ENCODE assay signal across 13 mouse cellular contexts in genomic region chr16:55939703-55940102, GRCm38 (mm10). TPM values are rescaled to one million over a fixed set of nuclear protein-coding genes. Genes with fewer than 3 reads are reported as not detected.
A peak's percentile ranks its signal among the peaks of the same experiment; 100 is the strongest.
DNase-seq lines count a peak whose midpoint lies in the region; ATAC-seq and TF ChIP-seq lines count a peak whose summit lies in the region.
"Had no signal": no experiment of that assay in that cellular context is flagged by ENCODE, and none has a peak within 500 bp of the region (broad histone marks: within the 10 kb centered on the region; RNA-seq: fewer than 3 reads in every experiment).

No protein-coding gene starts in this region.

- no peak overlapping the region for H3K9ac ChIP-seq in liver, embryonic 13.5 days
- no peak overlapping the region for H3K9ac ChIP-seq in stomach, postnatal 0 days (ENCODE audit: low read length)
- H3K9ac ChIP-seq: heart, embryonic 15.5 days; hindbrain, embryonic 15.5 days had no signal

- H3K27ac ChIP-seq in liver, embryonic 13.5 days, result no peak overlapping the region
- H3K27ac ChIP-seq in stomach, postnatal 0 days (replicated peaks), result no peak overlapping the region
- H3K27ac ChIP-seq: heart, embryonic 15.5 days; hindbrain, embryonic 15.5 days had no signal

- H3K27me3 ChIP-seq in liver, embryonic 13.5 days, result no peaks in the 10 kb centered on the region
- H3K27me3 ChIP-seq in stomach, postnatal 0 days (ENCODE audit: control insufficient read depth, insufficient read depth, low read length), result no peaks in the 10 kb centered on the region
- H3K27me3 ChIP-seq: heart, embryonic 15.5 days; hindbrain, embryonic 15.5 days had no signal

- intact Hi-C loops in left cerebral cortex, postnatal 4 days (cut with DNase I), result no loop called here

- ATAC-seq in liver, embryonic 13.5 days (ENCODE audit: low read depth), result peak; percentile 56; the same call in 1 of the 2 replicates
- peak; percentile 35; the same call in 1 of the 2 replicates for ATAC-seq in stomach, postnatal 0 days (ENCODE audit: low FRiP score, low TSS enrichment)

- no peaks in the 10 kb centered on the region for H3K9me3 ChIP-seq in liver, embryonic 13.5 days (replicated peaks)
- H3K9me3 ChIP-seq in stomach, postnatal 0 days (ENCODE audit: control insufficient read depth, low read length), result no peaks in the 10 kb centered on the region
- H3K9me3 ChIP-seq: heart, embryonic 15.5 days; hindbrain, embryonic 15.5 days had no signal

- H3K4me3 ChIP-seq in liver, embryonic 13.5 days (replicated peaks), result no peak overlapping the region
- H3K4me3 ChIP-seq in stomach, postnatal 0 days (ENCODE audit: low read depth, low read length), result no peak overlapping the region
- H3K4me3 ChIP-seq: heart, embryonic 15.5 days; hindbrain, embryonic 15.5 days had no signal

- no peak for TF ChIP-seq EP300 in stomach, postnatal 0 days (optimal IDR thresholded peaks at IDR 0.05)

- no peak overlapping the region for H3K4me2 ChIP-seq in liver, embryonic 13.5 days
- H3K4me2 ChIP-seq in stomach, postnatal 0 days (replicated peaks; ENCODE audit: low read depth), result no peak overlapping the region
- H3K4me2 ChIP-seq: heart, embryonic 15.5 days; hindbrain, embryonic 15.5 days had no signal

- no peaks in the 10 kb centered on the region for H3K36me3 ChIP-seq in liver, embryonic 13.5 days
- no peaks in the 10 kb centered on the region for H3K36me3 ChIP-seq in stomach, postnatal 0 days (ENCODE audit: control insufficient read depth, insufficient read depth, low read length)
- H3K36me3 ChIP-seq: heart, embryonic 15.5 days; hindbrain, embryonic 15.5 days had no signal

- H3K4me1 ChIP-seq in liver, embryonic 13.5 days (replicated peaks), result no peaks in the 10 kb centered on the region
- no peaks in the 10 kb centered on the region for H3K4me1 ChIP-seq in stomach, postnatal 0 days (replicated peaks; ENCODE audit: control insufficient read depth, insufficient read depth)
- H3K4me1 ChIP-seq: heart, embryonic 15.5 days; hindbrain, embryonic 15.5 days had no signal

- TF ChIP-seq CTCF in stomach, postnatal 0 days (IDR thresholded peaks at IDR 0.05; ENCODE audit: low read depth), result no peak

- 75% methylated on average over 6 of the region's 6 CpGs for WGBS in liver, embryonic 13.5 days (ENCODE audit: insufficient replicate concordance)
- 77% methylated on average over 6 of the region's 6 CpGs for WGBS in stomach, postnatal 0 days

- DNase-seq in liver, embryonic 13.5 days, result no peak
- no peak for DNase-seq in liver
- DNase-seq in kidney, postnatal 10 days, result peak; percentile 20
- no peak for DNase-seq in stomach, postnatal 0 days (ENCODE audit: low spot score)
- no peak for DNase-seq in frontal cortex, postnatal 25 days (ENCODE audit: low spot score in 2 of 2)
- DNase-seq in gastrocnemius, postnatal 10 days, result no peak
- DNase-seq in left cerebral cortex, postnatal 4 days, result no peak
- DNase-seq: adrenal gland, postnatal 14 days; cerebellum, postnatal 25 days; lung, adult 2 months; retina, postnatal 1 day had no signal

RNA-seq across cellular contexts. Expression of gene Cep97, which starts 5.0 kb away (rescaled TPM):
- polyA plus RNA-seq in liver, embryonic 13.5 days (2015; fragmentation: Nextera tagmentation; extraction: Ambion mirVana), result 5.7 and 6.5 TPM in 2 replicates
- polyA plus RNA-seq in stomach, postnatal 0 days (2015; fragmentation: Nextera tagmentation; extraction: Ambion mirVana), result 1.9 and 2.6 TPM in 2 replicates
- 1 to 10 TPM; 3.2 to 5.5 TPM for total RNA-seq in gastrocnemius, postnatal 10 days (2021)
- total RNA-seq in left cerebral cortex, postnatal 4 days (2021), result 10 to 100 TPM in 1 of 2 experiments, 1 to 10 TPM in 1; 8.9 to 11.2 TPM

RNA-seq across cellular contexts. Expression of gene Rpl24, which starts 26.4 kb away (rescaled TPM):
- polyA plus RNA-seq in liver, embryonic 13.5 days (2015; fragmentation: Nextera tagmentation; extraction: Ambion mirVana), result 547 and 605 TPM in 2 replicates
- 760 and 770 TPM in 2 replicates for polyA plus RNA-seq in stomach, postnatal 0 days (2015; fragmentation: Nextera tagmentation; extraction: Ambion mirVana)
- total RNA-seq in gastrocnemius, postnatal 10 days (2021), result 100 to 1,000 TPM; 823 to 845 TPM
- total RNA-seq in left cerebral cortex, postnatal 4 days (2021), result 100 to 1,000 TPM; 527 to 578 TPM

RNA-seq across cellular contexts. Expression of gene Zbtb11, which starts 34.0 kb away (rescaled TPM):
- 10.9 and 13.1 TPM in 2 replicates for polyA plus RNA-seq in liver, embryonic 13.5 days (2015; fragmentation: Nextera tagmentation; extraction: Ambion mirVana)
- 6.8 and 7.3 TPM in 2 replicates for polyA plus RNA-seq in stomach, postnatal 0 days (2015; fragmentation: Nextera tagmentation; extraction: Ambion mirVana)
- total RNA-seq in gastrocnemius, postnatal 10 days (2021), result 1 to 10 TPM; 6.5 to 9.1 TPM
- total RNA-seq in left cerebral cortex, postnatal 4 days (2021), result 10 to 100 TPM; 29.1 to 31.8 TPM

RNA-seq across cellular contexts. Expression of gene Nxpe3, which starts 44.6 kb away (rescaled TPM):
- polyA plus RNA-seq in liver, embryonic 13.5 days (2015; fragmentation: Nextera tagmentation; extraction: Ambion mirVana), result 0.51 and 0.54 TPM in 2 replicates
- 0.11 and 0.16 TPM in 2 replicates for polyA plus RNA-seq in stomach, postnatal 0 days (2015; fragmentation: Nextera tagmentation; extraction: Ambion mirVana)
- under 1 TPM; 0.31 to 0.34 TPM for total RNA-seq in gastrocnemius, postnatal 10 days (2021)
- total RNA-seq in left cerebral cortex, postnatal 4 days (2021), result 1 to 10 TPM; 5.6 to 6.2 TPM
